Mouse (Mus musculus) B cell, adult 62 days (primary cell): ENCODE measurements around the gene Bud31. TPM values are rescaled to one million over a fixed set of nuclear protein-coding genes. Genes with fewer than 3 reads are reported as not detected.

ENCODE experiments used
- total RNA-seq: library from RNA; stranded (reverse); gene quantifications from 4 replicates; pipeline ENCODE4 v1.2.4, GENCODE M21; 2023

Bud31 gene
- 222 to 230 TPM (median 230 TPM) in 4 replicates for total RNA-seq

DNA sequence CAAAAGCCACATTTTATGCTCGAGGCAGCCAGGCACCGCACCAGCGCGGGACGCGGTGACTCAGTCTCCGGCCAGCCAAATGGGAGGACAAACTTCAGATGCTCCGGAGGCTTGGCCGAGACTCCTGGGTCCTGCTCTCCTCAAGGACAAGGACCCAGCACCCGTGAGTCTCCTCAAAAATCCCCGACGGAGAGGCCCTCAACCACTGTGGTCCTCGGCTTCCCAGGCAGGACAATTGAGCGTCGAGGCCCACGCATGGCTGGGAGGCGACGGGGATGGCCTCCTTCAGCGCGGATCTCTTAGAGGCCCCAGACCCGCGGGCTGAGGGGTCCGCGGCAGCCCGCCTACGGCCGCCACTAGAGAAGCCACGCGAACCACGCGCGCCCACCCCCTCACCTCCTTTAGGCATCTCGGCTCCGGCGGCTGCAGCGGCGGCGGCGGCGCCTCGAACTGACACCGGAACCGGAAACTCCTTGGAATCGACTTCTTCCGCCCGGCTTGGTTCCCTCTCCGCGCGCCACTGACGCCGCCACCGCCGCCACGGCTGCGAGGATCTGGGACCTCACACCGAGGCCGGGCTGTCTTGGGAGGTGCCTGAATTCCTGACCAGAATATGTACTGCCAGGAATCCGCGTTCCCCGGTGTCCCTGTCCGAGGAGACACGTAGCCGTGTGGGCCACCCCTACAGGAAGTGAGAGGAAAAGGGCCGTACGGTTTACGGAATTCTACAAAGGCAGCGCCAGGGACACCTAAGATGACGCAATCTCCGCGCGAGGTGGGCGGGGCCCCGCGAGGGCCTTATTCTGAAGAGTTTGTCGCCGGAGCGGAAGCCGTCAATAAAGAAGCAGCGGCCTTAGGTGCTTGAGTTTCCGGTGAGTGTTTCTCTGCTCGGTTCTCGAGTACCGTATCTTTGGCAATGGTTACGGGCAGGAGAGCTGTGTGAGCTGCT is at the start of gene Bud31, which contains the start of gene Pdap1:
Gene Bud31 (plus strand): TSS at position 792 of the 949 bp plus-strand sequence.
Gene Pdap1 (minus strand): TSS at position 668 of the 949 bp plus-strand sequence.

DNA sequence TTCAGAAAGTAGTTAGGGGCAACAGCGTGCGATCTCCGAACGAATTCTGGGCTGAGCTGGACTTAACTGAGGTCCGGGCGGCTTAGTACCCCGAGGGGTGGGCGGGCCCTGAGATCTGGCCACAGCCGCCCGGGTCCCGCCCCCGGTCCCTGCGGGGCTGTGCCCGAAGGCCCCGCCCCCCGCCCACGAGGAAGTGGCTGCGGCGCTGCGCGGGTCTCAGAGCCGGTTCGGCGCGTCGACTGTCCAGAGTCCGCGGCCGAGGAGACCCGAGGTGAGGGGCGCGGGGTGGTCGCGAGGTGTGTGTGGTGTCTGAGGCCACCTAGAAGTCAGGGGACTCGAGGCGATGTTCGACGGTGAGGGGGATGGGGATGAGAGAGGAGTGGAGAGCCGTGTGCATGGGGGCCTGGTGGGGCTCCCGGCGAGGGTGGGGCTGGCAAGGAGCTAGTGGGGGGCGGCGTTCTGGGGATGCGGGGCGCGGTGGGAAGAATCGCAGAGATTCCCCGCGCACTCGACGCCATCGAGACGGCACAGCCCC is 26.0 kb upstream of the Bud31 start, which contains the start of gene Arpc1b:
Gene Arpc1b (plus strand): TSS at position 145 of the 535 bp plus-strand sequence.

DNA sequence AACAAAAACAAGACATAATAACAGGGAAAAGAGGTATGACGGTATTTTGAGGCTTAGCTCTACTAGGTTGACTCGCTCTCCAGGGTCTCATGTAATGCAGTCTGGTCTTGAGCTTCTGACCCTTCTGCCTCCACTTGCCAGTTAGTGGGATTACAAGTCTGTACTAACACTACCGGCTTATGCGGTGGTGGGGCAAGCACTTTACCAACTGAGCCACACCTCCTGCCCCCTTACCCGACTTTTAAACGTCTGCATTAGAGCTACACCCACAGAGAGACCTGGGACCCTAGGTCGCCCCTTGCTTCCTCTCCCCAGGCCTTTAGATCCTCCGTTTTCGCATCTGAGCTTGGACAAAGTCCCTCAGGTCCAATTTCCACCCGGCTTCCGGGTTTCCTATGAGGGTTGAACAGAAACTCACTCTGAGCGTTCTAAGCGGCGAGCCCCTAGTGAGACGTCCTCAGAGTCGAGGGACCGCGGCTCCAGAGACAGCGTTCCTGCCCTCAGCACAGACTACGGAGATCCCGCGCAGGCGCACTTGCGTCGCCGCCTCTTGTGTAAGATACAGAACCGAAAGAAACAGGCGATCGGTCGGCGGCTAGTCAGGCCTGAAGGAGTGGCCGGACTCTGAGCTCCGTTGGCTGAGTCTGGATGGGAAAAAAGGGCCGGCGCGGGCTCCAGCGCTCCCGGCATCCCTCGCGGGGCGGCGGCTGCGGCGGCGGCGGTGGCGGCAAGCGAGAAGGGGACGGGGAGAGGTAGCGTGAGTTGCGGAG is 26.6 kb downstream of the Bud31 start, which contains the start of the genes Ptcd1 and Cpsf4:
Gene Ptcd1 (minus strand): TSS at position 573 of the 770 bp plus-strand sequence.
Gene Cpsf4 (plus strand): TSS at position 678 of the 770 bp plus-strand sequence.

DNA sequence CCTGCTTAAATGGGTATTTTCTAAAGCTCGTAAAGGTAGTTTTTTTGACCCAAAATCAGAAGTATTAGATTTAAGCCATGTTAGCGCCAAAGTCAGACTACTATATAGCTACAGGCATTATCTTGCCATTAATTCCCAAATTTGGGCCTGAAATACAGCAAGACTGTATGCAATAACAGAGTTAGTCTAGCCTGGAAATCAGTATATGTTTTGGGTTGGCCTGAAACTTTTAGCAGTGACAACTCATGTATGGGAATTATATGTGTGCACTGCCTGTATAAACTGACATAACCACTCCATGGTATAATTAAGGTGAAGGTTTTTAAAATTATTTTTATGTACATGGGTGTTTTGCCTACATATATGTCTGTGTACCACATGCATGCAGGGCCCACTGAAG is 51.8 kb downstream of the Bud31 start, which contains the start of gene Atp5j2:
Gene Atp5j2 (minus strand): TSS at position 101 of the 400 bp plus-strand sequence.

Other genes with a start within 250 kb of the Bud31 start
- gene Smurf1, start 174.5 kb upstream of the Bud31 start, total RNA-seq, result 22.4 to 27.4 TPM (median 25.2 TPM) in 4 replicates
- not detected in 4 replicates for gene Gm4871, start 107.6 kb upstream of the Bud31 start, total RNA-seq
- not detected in 4 replicates for gene 1700018F24Rik, start 97.4 kb upstream of the Bud31 start, total RNA-seq
- gene Arpc1a, start 56.5 kb upstream of the Bud31 start, total RNA-seq, result 93.6 to 105 TPM (median 99.4 TPM) in 4 replicates
- gene Kpna7, start 56.3 kb upstream of the Bud31 start, total RNA-seq, result not detected in 4 replicates
- gene Arpc1b, start 26.1 kb upstream of the Bud31 start, total RNA-seq, result 434 to 448 TPM (median 440 TPM) in 4 replicates
- 43.4 to 52.0 TPM (median 47.8 TPM) in 4 replicates for gene Pdap1, start 124 bp upstream of the Bud31 start, total RNA-seq
- gene Ptcd1, start 26.7 kb downstream of the Bud31 start, total RNA-seq, result 16.7 to 22.1 TPM (median 20.1 TPM) in 4 replicates
- 36.2 to 42.6 TPM (median 38.4 TPM) in 4 replicates for gene Cpsf4, start 26.9 kb downstream of the Bud31 start, total RNA-seq
- 128 to 151 TPM (median 137 TPM) in 4 replicates for gene Atp5j2, start 51.7 kb downstream of the Bud31 start, total RNA-seq
- 30.8 to 34.9 TPM (median 31.8 TPM) in 4 replicates for gene Zkscan14, start 61.5 kb downstream of the Bud31 start, total RNA-seq
- gene Zkscan5, start 64.2 kb downstream of the Bud31 start, total RNA-seq, result 9.0 to 10.5 TPM (median 10.1 TPM) in 4 replicates
- gene Zfp655, start 91.4 kb downstream of the Bud31 start, total RNA-seq, result 73.3 to 88.8 TPM (median 82.3 TPM) in 4 replicates
- 30.8 to 41.1 TPM (median 35.0 TPM) in 4 replicates for gene Zscan25, start 140.1 kb downstream of the Bud31 start, total RNA-seq
- gene Cyp3a57, start 204.9 kb downstream of the Bud31 start, total RNA-seq, result not detected in 4 replicates